Mouse (Mus musculus) embryonic facial prominence, embryonic 15.5 days (tissue): ENCODE measurements around the gene Oas1g. TPM values are rescaled to one million over a fixed set of nuclear protein-coding genes. Genes with fewer than 3 reads are reported as not detected.

Experiments
- ATAC-seq: fragments of 200-750 bp; cut with Nextera tagmentation; 2 replicates; pipeline ENCODE4 v1.8.0; 2017; ENCODE audit warnings: low read depth, moderate TSS enrichment; ENCODE audit not compliant: insufficient number of reproducible peaks, low FRiP score, low TSS enrichment
- H3K27ac ChIP-seq: fragments of 300-500 bp; sonication (generic); replicated peaks from 2 replicates; pipeline ENCODE4 v1.5.1; 2015; ENCODE audit warnings: mild to moderate bottlenecking, inconsistent platforms
- H3K27me3 ChIP-seq: fragments of 300-500 bp; sonication (generic); 2 replicates; pipeline ENCODE4 v1.6.1; 2015; ENCODE audit warnings: inconsistent platforms
- H3K36me3 ChIP-seq: fragments of 300-500 bp; sonication (generic); 2 replicates; pipeline ENCODE4 v1.6.1; 2015; ENCODE audit warnings: mild to moderate bottlenecking, inconsistent platforms
- H3K4me1 ChIP-seq: fragments of 300-500 bp; sonication (generic); 2 replicates; pipeline ENCODE4 v1.6.1; 2015; ENCODE audit warnings: inconsistent platforms
- H3K4me2 ChIP-seq: fragments of 300-500 bp; sonication (generic); replicated peaks from 2 replicates; pipeline ENCODE4 v1.6.1; 2015; ENCODE audit warnings: mild to moderate bottlenecking, inconsistent platforms
- H3K4me3 ChIP-seq: fragments of 300-500 bp; sonication (generic); replicated peaks from 2 replicates; pipeline ENCODE4 v1.5.1; 2015; ENCODE audit warnings: mild to moderate bottlenecking, inconsistent platforms
- H3K9ac ChIP-seq: fragments of 300-500 bp; sonication (generic); 2 replicates; pipeline ENCODE4 v1.6.1; 2015; ENCODE audit warnings: inconsistent platforms
- H3K9me3 ChIP-seq: fragments of 300-500 bp; sonication (generic); replicated peaks from 2 replicates; pipeline ENCODE4 v1.6.1; 2016; ENCODE audit warnings: inconsistent platforms
- WGBS: fragments of 180-500 bp; shearing (Covaris S2); methylation state at CpG from one replicate; pipeline ENCODE4 v1.1.7; 2015; 5-methylcytosine and 5-hydroxymethylcytosine counted together
- microRNA-seq: library from miRNA; unstranded; fragments of <30 nt; microRNA quantifications from one replicate; pipeline ENCODE4, GENCODE M21; 2016; ENCODE audit warnings: borderline number of aligned reads
- polyA plus RNA-seq: library from polyadenylated mRNA; unstranded; fragments of >200 nt; fragmentation: Nextera tagmentation; extraction: Ambion mirVana; gene quantifications from 2 replicates; pipeline ENCODE4 v1.2.1, GENCODE M21; 2015

The Oas1g gene
- polyA plus RNA-seq, 1 experiment from 2014 or later, result 1.1 TPM

DNA sequence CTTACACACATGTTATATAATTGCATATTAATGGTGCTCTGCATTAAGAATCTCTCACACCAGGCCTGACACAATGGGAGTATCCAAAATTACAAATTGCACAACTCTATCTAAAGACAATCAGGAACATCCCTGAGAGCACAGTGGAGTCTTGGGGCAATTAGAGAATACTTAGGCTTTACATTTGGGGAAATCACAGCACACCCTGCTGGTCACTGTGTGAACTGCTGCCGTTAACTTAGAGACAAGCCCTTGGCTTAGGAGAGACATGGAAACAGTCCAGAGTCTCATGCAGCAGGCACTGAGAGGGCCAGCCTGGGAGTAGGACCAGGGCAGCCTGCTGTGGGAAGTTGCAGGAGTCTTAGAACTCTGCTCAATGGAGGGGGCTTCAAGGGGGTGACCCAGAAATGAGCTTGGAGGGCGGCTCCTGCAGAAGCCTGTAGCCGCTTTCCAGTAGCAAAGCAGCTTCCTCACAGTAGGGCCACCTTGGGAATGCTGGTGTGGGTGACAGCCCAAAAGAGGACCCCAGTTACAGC, 37.7 kb downstream of the Oas1g start:
- H3K4me1 ChIP-seq, result 0 out of 2 replicates have a peak, but pooled peaks cover 4% of the 10 kb centered on the region
- H3K9me3 ChIP-seq, result 0 out of 2 replicates have a peak, but pooled peaks cover 4% of the 10 kb centered on the region
- H3K36me3 ChIP-seq, result no peaks in the 10 kb centered on the region
- no peak for ATAC-seq
- no peak overlapping the region for H3K4me2 ChIP-seq
- no peak overlapping the region for H3K9ac ChIP-seq
- no peak overlapping the region for H3K4me3 ChIP-seq
- 64% methylated on average over 3 of the region's 3 CpGs for WGBS
- no peaks in the 10 kb centered on the region for H3K27me3 ChIP-seq
- H3K27ac ChIP-seq, result no peak overlapping the region

DNA sequence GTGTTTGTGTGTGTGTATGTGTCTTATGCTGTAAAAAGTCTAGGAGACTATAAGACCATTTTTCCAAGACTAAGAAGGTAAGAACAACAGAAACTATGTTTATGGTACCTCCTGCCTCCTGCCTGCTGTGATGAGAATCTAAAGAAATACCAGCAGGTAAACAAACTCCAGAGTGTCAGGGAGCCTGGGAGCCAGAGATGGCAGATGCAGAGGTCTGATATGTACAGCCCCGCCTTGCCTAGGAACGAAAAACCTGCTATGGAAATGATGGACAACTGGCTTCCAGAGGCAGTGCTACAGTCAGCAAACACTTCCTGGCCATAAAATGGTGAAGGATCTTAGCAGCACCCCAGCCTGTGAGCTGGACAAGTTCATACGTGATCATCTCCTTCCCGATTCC, 40.3 kb downstream of the Oas1g start, which contains the start of gene Oas1f:
Gene Oas1f, plus strand, starts transcription at position 301 of the 400 bp plus-strand sequence.
- Histone ChIP-seq H3K4me3 (no peak within 1 kb of the TSS), H3K4me2 (no peak within 1 kb of the TSS), H3K27me3 (no peaks in the 10 kb centered on the region), H3K4me1 (0 out of 2 replicates have a peak, but pooled peaks cover 4% of the 10 kb centered on the region), H3K9me3 (no peaks in the 10 kb centered on the region), H3K9ac (no peak within 1 kb of the TSS), H3K36me3 (no peaks in the 10 kb centered on the region), H3K27ac (no peak within 1 kb of the TSS)
- ATAC-seq, result no peak
- 69% methylated on average over 4 of the region's 4 CpGs for WGBS

DNA sequence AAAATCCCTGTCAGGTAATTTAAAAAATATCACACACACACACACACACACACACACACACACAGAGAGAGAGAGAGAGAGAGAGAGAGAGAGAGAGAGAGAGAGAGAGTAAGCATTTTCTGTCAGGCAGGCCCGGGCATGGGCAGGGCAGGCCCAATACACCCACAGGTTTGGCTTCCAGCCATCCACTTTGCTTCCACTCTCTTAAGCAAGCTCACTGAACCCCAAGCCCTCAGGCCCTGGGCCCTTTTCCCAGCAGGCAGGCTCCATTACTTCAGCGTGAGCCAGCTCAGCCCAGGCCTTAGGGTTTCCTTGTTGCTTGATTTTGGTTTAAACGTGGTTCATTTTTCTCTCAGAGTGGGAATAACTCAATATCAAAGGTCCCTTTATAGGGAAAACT, 42.7 kb downstream of the Oas1g start:
- Histone ChIP-seq H3K9ac (no peak overlapping the region), H3K4me3 (no peak overlapping the region), H3K27me3 (no peaks in the 10 kb centered on the region), H3K36me3 (no peaks in the 10 kb centered on the region), H3K4me2 (no peak overlapping the region), H3K9me3 (no peaks in the 10 kb centered on the region), H3K4me1 (0 out of 2 replicates have a peak, but pooled peaks cover 4% of the 10 kb centered on the region), H3K27ac (peak overlapping the region; percentile 77)
- ATAC-seq, result peak; percentile 60; the same call in 1 of the 2 replicates
- 32% methylated on average over 3 of the region's 3 CpGs for WGBS

DNA sequence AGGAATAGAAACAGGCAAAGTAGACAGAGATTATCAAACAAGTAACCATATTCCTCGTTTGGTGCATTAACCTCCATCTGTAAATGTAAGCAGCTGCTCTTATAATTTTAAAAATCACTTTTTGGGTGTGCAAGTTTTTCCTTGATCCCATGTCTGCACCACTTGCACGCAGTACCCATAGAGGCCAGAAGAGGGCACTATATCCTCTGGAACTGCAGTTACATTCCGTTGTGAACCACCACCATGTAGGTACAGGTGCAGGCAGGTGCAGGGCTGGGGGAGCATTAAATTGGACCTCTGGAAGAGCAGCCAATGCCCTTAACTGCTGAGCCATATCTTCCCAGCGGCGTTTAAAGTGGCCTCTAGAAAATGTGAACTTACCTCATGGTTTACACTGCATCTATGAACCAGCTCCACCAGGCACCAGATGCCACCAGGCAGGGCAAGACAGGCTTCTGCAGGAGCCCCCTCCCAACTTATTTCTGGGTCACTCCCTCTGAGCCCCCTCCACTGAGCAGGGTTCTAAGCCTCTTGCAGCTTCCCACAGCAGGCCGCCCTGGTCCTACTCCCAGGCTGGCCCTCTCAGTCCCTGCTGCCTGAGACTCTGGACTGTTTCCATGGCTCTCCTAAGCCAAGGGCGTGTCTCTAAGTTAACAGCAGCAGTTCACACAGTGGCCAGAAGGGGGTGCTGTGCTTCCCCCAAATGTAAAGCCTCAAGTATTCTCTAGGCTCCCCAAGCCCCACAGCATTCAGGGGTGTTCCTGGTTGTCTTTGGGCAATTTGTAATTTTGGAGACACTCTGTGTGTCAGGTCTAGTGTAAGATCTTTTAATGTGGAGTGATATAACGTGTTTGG, 50.5 kb downstream of the Oas1g start:
- H3K9me3 ChIP-seq, result no peaks in the 10 kb centered on the region
- no peak overlapping the region for H3K4me2 ChIP-seq
- no peak overlapping the region for H3K9ac ChIP-seq
- H3K27ac ChIP-seq, result no peak overlapping the region
- no peaks in the 10 kb centered on the region for H3K4me1 ChIP-seq
- H3K27me3 ChIP-seq, result peaks cover 11% of the 10 kb centered on the region
- no peak; the same call in 1 of the 2 replicates for ATAC-seq
- H3K36me3 ChIP-seq, result no peaks in the 10 kb centered on the region
- no peak overlapping the region for H3K4me3 ChIP-seq
- WGBS, result 9% methylated on average over 8 of the region's 8 CpGs

DNA sequence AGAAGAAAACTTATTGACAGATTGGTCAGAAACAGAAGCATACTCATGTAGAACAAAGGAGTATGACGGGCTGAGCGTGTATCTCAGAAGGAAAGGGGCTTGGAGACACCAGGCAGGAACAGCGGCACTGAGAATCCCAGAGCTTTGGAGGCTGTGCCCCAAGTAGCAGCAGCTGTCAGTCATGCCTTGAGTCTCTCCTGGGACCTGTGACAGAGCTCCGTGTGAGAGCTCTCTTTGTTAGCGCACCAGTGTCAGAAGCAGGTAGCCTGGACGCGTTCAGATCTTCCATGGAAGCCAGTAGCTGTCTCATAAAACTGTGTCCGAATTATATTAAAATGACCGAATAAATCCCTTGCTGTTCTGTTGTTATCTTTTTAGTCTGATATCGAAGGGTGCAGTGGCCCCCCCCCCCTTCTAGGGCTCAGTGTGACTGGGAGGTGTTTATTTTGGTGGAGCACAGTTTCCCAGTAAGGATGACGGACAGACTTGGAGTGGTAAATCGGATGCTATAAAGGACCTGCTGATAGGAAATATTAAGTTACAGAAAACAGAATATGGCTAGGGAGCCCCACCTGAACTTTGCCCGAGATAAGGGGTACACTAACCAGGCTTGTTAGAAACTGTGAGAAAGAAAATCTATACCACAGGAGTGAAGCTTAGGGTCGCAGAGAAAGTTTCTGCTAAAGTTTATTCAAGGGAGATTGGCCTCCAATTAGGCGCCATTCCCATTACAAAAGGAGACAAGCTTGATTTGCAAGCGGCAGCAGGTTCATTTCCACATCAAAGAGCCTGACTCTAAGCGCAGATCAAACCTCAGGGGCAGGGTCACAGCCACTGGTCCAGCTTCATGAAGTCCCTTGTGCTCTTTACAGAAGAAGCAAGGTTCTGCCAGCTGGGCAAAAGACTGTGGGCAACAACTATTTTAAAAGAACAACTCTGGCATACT, 53.8 kb downstream of the Oas1g start:
- H3K9me3 ChIP-seq, result no peaks in the 10 kb centered on the region
- 20% methylated on average over 17 of the region's 17 CpGs for WGBS

DNA sequence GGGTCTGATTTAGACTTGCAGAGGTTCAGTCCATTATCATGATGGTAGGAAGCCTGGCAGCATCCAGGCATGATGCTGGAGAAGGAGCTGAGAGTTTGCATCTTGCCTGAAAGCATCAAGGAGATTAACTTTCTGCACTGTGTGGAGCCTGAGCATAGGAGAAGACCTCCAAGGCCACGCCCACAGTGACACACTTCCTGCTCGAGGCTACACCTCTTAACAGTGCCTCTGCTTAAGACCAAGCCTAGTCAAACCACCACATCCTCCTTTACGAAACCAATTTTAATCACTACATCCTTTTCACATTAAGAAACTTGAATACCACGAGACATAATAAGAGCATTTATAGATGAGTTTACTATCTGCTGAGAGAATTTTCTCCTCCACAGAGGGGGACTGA, 56.4 kb downstream of the Oas1g start:
- no peak overlapping the region for H3K9ac ChIP-seq
- H3K27ac ChIP-seq, result no peak overlapping the region
- peaks cover 11% of the 10 kb centered on the region for H3K27me3 ChIP-seq
- no peak for ATAC-seq
- WGBS, result 69% methylated on average over 4 of the region's 4 CpGs
- no peak overlapping the region for H3K4me2 ChIP-seq
- no peaks in the 10 kb centered on the region for H3K36me3 ChIP-seq
- no peak overlapping the region for H3K4me3 ChIP-seq
- no peaks in the 10 kb centered on the region for H3K4me1 ChIP-seq
- H3K9me3 ChIP-seq, result no peaks in the 10 kb centered on the region

More for the DNA sequence above, 53.8 kb downstream of the Oas1g start:
- no peak overlapping the region for H3K4me3 ChIP-seq
- no peak overlapping the region for H3K4me2 ChIP-seq
- no peak overlapping the region for H3K9ac ChIP-seq
- H3K27ac ChIP-seq, result no peak overlapping the region
- ATAC-seq, result no peak
- H3K36me3 ChIP-seq, result no peaks in the 10 kb centered on the region
- H3K27me3 ChIP-seq, result peaks cover 11% of the 10 kb centered on the region
- H3K4me1 ChIP-seq, result no peaks in the 10 kb centered on the region

Small RNAs within 50 kb of the gene (microRNA-seq; reads per million reads assigned to microRNA genes)
- not detected for gene Gm22907

Other genes starting within 250 kb of the Oas1g start
- gene Rasal1, start 238.8 kb downstream of the Oas1g start, polyA plus RNA-seq, result 1.2 and 1.3 TPM in 2 replicates
- 6.2 and 7.7 TPM in 2 replicates for gene Dtx1, start 175.7 kb downstream of the Oas1g start, polyA plus RNA-seq
- gene Oas2, start 137.8 kb downstream of the Oas1g start, polyA plus RNA-seq, result 0.72 and 1.3 TPM in 2 replicates
- 0.13 and 0.14 TPM in 2 replicates for gene Oas3, start 110.0 kb downstream of the Oas1g start, polyA plus RNA-seq
- not detected in 2 replicates for gene Oas1e, start 92.1 kb downstream of the Oas1g start, polyA plus RNA-seq
- gene Oas1c, start 75.1 kb downstream of the Oas1g start, polyA plus RNA-seq, result 0.34 and 0.65 TPM in 2 replicates
- gene Oas1f, start 40.2 kb downstream of the Oas1g start, polyA plus RNA-seq, result 1.0 and 1.3 TPM in 2 replicates
- not detected in 2 replicates for gene Oas1h, start 26.2 kb downstream of the Oas1g start, polyA plus RNA-seq
- 2.2 and 2.7 TPM in 2 replicates for gene Oas1a, start 19.9 kb upstream of the Oas1g start, polyA plus RNA-seq
- not detected in 2 replicates for gene Oas1d, start 26.9 kb upstream of the Oas1g start, polyA plus RNA-seq
- gene Rph3a, start 122.5 kb upstream of the Oas1g start, polyA plus RNA-seq, result 0.19 TPM in 1 of 2 replicates, not detected in the other